Mouse (Mus musculus): Measurements from ENCODE around the gene Cyp2b10. TPM values are rescaled to one million over a fixed set of nuclear protein-coding genes. Genes with fewer than 3 reads are reported as not detected.
"Not testable (repeated sequence)": the region's sequence is repeated elsewhere in the genome, so short reads cannot be mapped to it uniquely, and the experiment has no call there.

Cyp2b10 gene
- 1 to 10 TPM; 3.9 to 7.6 TPM for total RNA-seq (2021)
- long read RNA-seq, experiment 1, transcript Cyp2b10-202 (9 exons, 1,916 nt), result major isoform, 11 of 11 reads
- long read RNA-seq, experiment 1, partial matches to known transcripts, result 0 of 11 reads
- long read RNA-seq, experiment 1, other reads (novel, unspliced or antisense), result 0 of 11 reads
- long read RNA-seq, experiment 2, transcript Cyp2b10-202 (9 exons, 1,916 nt), result major isoform, 7 of 7 reads
- long read RNA-seq, experiment 2, partial matches to known transcripts, result 0 of 7 reads
- long read RNA-seq, experiment 2, other reads (novel, unspliced or antisense), result 0 of 7 reads

DNA sequence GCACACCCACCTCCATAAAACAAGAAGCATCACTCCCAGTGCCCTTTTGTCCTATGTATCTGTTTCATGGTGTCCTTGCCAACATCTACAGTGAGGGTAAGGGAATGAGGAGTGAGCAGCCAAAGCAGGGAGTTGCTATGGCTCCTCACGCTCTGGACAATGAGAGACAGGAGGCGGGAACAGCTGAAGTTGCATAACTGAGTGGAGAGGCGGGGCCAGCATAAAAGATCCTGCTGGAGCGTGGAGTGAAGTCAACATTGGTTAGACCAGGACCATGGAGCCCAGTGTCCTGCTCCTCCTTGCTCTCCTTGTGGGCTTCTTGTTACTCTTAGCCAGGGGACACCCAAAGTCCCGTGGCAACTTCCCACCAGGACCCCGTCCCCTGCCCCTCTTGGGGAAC lies at the start of gene Cyp2b10:
Gene Cyp2b10 (plus strand): TSS at position 210 of the 400 bp plus-strand sequence.
- no peak for DNase-seq

DNA sequence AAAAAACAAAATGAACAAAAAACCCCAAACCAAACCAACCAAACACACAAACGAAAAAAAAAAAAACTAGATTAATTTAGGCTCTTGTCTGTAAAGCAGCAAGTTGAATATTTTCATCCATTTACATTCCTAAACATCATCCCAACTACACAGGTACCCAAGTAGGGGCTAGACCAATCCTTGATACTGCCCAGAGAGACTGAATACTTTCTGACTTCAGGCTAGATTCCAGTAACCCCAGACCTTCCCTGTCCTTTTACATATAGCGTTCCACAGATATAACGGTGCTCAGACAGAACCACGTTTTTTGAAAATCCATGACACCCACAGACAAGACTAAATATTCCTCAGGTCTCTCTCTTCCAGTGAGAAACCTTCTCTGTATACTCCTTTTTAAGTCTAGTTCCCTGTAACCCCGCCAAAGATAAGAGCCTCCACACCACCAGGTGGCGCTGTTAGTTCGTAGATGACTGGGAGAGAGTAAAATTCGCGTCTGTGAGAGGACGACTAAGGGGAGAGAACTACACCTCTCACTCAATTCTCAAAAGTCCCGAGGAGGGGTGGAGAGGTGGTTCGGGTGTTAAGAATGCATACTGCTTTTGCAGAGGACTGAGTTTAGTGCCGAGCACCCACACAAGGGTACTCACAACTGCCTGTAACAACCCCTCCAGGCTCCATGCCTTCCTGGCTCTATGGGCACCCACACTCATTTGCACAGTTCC lies 49.5 kb upstream of the Cyp2b10 start:
- peak; percentile 90 to 91 for DNase-seq

DNA sequence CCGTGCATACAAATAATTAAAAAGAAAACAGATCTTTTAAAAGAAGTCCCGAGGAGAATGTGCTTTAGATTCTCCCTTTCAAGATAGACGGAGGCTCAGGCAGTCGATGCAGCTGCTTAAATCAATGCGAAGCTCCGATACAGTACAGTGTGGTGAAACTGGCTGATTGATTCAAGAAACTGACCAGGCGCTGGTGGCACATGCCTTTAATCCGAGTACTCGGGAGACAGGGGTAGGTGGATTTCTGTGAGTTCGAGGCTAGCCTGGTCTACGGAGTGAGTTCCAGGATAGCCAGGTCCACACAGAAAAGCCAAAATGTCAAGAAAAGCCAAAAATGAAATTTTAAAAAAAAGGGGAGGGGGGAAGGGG lies 49.0 kb upstream of the Cyp2b10 start:
- DNase-seq, result peak; percentile 12 to 25

DNA sequence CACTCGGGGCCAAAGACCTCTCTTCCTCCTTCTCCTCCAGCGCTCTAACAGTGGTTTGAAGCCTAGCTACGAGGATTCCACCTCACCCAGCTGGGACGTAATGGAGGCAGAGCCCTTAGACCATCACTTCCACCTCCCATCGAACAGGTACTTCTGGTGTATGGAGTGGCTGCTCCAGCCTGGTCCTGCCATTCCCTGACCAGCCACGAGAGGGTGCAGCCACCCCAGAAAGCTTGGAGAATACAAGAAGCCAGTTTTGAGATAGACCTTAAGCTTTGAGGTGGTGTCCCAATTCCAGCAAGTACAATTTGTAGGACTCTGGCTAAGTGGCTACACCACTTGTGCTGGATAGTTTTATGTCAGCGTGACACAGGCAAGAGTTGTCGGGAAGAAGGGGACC lies 42.3 kb upstream of the Cyp2b10 start:
- DNase-seq, result peak; percentile 74 to 82

DNA sequence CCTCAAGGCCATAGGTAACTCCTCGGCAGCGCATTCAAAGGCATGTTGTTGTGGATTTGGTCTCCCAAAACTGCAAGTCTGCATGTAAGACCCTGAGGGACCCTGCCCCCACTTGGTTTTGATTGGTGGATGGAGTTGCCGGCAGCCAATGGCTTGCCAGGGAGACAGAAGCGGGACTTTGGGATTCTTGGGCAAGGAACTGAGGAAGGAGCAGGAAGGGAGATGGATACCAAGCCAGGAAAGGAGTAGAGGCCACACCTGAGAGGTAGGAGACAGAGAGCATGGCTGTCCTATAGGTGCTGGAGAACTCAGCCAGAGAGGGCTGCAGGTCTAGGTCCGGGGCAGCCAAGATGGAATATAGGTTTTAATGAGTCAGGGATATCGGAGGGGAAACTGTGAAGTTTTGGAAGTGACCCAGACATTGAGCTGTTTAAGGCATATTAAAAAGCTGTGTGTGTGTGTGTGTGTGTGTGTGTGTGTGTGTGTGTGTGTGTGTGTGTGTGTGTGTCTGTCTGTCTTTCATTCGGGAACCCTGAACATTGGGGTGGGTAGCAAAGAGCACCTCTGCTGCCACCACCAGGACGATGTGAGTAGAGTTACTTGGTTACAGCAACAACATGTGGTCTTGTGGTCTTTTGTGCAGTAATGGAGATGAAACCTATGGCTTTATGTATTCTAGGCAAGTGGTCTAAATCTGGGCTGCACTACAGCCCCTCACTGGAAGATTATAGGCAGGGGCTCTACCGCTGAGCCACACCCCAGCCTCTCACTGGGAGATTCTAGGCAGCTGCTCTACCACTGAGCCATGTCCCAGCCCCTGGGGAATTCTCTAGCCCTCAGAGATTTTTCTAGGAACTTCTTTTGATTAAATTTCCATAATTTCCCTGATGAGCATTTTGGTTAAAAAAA lies 37.2 kb upstream of the Cyp2b10 start:
- DNase-seq, result peak; percentile 3 to 12

DNA sequence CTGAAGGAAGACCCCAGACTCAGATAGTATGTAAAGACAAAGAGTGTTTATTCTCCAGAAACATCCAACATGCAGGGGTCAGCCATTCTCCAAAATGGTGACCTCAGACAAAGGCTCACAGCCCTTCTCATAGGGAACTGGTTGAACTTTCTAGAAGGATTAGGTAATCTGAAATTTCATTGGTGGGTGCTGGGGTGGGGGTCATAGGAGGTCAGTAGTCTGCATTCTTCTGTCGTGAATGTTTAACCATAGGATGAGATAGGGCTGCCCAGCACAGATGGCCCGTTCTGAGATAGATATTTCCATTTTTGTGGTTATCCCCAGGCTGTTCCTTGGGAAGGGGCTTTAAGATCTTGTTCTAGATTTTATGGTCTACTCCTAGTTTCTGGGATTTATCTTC lies 35.1 kb upstream of the Cyp2b10 start:
- no peak for DNase-seq

DNA sequence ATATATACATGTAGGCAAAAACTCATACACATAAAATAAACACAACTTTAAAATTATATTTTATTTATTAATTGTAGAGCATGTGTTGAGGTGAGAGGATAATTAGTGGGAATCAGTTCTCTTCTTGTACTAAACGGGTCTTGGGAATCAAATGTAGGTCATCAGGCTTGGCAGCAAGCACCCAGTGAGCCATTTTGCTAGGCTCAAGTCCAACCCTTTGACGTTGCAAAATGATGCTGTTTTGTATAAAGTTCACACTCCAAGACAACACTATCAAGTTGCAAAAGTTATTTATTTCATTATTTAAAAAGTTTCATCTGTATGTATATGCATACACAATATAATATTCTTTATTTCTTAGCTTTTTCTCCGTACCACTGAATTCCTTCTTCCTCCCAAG lies 33.7 kb upstream of the Cyp2b10 start:
- DNase-seq, result peak; percentile 17 to 35

DNA sequence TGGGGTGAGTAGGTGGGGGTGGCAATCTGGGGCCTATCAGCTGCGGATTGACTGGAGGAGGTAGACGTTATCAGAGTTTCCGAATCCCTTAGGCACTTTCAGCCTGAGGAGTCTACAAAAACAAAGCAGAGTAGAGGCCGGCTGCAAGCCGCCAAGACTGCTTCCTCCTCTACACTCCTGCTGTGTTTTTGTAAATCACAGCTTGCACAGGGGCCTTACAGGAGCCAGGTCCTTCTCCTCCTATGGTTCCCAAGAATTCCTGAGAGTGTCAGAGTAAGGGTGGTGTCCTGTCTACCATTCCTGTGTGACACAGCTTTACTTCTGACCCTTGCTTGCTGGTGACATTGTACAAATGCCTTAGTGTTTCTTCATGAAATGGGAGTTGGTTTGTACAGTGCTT lies 32.6 kb upstream of the Cyp2b10 start:
- DNase-seq, result no peak

DNA sequence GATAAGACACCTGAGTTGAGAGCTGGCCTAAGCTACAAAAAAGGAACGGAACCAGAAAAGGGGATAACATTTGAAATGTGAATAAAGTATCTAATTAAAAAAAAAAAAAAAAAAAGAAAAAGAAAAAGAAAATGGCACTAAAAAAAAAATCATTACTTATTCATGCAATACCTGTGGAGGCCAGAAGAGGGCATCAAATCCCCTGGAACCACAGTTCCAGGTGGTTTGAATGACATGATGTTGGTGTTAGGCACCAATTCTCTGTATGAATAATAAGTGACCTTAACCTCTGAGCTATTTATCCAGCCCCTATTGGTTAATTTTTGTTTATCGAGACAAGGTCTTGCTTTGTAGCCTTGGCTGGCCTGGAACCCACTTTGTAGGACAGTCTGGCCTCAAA lies 27.6 kb upstream of the Cyp2b10 start:
- no peak for DNase-seq

DNA sequence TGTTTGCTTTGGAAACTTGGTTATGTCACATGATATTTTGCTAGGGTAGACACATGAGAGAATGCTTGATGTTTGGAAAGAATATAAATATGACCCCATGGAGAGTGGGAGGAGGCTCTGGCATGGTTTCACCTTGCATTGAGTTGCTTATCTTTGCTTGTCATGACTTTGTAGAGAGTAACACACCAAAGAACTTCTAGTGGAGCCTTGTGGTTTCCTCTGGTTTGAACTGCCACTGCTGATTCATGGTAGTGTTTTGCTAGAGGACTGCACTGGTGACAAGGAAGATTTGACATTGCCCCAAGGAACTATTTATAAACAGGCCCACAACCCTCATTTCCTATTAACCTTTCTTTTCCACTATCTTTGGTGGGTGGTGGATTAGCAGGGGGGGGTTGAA lies 24.8 kb upstream of the Cyp2b10 start:
- no peak for DNase-seq

DNA sequence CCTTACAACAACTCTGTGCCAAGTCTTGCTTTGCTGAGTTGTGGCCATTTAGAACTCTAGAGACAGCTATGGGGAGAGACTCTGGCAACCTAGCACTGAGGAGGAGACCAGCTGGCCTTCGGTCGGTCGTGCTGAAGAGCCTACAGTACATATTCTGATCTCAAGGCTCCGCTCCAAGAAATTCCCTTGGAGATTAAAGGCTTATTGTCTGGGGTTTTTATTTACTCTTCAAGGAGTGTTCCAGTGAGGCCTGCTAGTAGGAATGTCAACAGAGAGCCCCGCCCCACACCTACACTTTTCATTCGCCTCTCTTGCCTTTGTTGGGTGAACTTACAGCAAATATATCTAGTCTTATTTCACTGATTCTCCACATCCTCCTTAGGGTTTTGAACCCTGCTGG lies 18.7 kb upstream of the Cyp2b10 start:
- DNase-seq, result no peak

DNA sequence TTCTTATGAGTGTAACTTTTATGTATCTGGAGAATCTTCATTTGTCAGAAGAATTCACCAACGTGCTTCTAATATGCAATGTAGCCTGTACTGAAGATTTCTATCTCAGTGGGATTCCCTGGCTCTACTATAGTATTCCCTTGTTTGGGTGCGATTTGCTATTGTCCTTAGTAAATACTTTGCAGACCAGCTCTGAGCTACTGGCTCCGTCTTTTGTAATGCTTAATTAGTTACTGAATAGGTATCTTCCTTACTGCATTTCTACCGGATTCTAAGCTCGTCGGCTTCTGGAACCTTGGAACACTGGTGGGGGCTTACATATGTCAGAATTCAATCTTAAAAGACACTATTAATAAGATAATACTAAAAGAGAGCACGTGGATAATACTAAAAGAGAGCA lies 16.7 kb upstream of the Cyp2b10 start:
- not testable (repeated sequence) for DNase-seq

DNA sequence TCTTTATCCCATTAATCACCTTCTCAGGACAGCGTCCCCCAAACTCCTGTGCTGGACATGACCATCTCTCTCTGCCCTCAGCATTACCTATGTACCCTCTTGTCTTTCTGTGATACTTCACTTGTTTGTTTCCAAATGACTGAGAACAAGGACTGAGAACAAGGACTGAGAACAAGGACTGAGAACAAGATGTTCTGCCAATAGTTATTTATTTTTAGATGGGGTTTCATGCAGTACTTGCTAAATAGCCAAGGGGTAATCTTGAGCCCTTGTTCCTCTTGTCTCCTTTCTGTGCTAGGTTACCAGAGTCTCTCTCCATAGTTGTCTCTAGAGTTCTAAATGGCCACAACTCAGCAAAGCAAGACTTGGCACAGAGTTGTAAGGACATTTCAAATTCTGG lies 13.1 kb upstream of the Cyp2b10 start:
- DNase-seq, result no peak

DNA sequence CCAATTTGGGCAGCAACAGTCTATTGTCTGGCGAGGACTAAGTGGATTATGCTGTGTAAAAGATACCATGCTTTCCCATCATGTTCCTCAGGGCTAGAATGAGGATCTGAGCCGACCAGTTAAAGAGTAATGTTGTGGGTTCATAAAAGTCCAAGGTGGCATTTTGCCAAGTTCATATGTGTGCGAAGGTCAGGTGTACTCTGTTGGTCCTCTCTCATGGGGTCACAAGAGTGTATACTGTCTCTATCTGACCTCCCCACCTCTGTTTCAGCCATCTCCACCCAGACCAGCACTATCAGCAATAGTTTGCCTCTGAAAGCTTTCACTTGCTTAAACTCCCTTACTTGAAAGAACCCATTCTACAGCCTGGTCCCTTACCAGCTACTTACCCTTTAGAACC lies 9.7 kb upstream of the Cyp2b10 start:
- no peak for DNase-seq

DNA sequence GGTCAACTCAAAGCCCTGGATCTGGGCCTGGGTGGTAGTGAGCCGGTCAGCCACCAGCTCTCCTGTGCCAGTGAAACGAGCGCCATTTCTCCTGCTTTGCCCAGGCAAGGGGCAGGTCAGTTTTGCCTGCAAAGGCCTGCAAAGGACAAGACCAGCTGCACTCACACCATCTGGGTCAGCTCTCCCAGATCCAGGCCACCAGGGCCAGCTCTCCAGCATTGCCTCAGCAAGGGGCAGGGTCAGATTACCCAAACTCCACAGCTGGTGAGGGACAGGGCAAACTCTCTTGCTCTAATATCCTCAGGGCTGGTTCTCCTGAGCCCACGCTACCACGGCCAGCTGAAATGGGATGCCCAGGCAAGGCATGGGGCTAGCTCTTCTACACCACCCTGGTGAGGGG lies 4.3 kb upstream of the Cyp2b10 start:
- DNase-seq, result peak in 1 of 2 experiments; percentile 5

DNA sequence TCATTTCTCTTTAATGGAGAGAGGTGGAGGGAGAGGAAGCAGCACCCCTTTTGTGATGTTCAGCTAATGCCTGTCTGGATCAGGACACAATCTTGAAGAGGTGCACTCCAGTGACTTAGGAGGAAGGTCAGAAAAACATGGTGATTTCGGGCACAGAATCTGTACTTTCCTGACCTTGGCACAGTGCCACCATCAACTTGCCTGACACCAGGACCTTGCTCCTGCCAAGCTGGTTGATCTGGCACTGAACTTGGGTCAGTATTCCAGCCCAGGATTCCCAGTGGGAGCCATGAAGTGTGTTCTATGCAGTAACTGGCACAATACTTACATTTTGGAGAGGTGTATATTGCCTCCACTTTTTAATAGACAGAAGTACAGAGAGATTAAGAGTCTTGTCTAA lies 2.3 kb upstream of the Cyp2b10 start:
- DNase-seq, result peak; percentile 51 to 59

DNA sequence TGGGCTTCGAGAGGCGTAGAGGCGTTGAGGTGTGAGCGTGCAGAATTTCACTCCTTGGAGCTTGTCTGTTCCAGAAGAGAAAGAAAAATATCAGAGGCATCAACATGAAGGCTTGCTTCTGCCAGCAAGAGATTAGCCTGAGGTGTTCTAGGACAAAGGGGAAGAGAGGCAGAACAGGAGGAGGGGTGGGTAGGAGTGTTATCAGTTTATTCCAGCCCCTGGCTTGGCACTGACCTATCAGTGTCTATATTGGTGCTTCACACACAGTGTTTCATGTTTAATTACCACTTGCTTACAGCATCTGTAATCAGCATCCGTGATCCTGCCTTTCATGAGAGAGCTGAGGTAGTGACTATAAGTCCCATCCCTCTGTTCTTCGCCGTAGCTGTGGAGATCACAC lies 644 bp downstream of the Cyp2b10 start:
- no peak for DNase-seq

DNA sequence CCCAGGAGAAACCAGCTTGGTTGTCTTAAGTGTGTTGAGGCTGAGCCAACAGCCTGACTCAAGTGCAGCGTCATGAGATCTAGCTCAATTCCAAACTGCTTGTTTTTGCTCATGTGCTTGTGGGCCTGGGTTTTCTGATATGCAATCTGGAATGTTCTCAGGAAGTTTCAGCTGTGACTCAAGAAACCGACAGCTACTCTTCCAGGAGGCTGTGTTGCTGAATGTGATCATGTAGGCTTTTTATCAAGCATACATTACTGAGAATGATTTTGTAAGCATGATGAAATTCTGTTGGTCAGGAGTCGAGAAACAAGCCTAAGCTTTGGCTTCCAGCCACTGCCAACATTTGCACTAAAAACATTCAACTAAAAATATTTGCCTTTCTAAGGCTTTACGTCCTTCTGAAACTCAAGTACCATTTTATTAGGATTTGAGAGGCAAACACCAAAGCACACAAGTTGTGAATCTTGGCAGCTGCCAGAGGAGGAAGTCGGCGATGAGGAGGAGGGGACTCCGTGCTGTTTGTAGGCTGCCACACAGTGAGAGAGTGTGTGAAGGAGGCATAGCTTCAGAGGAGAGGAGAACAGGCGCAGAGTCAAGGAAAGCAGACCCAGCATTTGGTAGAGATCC lies 4.8 kb downstream of the Cyp2b10 start:
- DNase-seq, result no peak

DNA sequence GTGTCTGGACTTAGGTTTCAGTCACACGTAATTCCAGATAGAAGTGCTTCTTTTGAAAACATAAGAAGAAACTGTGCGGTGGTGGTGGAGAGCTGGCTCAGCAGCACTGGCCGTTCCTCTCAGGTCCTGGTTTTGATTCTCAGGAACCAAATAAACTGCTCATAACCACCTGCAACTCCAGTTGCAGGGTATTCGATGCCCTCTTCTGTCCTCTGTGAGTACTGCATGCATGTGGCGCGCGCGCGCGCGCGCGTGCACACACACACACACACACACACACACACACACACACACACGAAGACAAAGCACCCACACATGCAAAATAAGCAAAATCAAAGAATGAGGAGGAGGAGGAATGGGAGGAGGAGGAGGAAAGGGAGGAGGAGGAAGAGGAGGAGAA lies 5.7 kb downstream of the Cyp2b10 start:
- no peak for DNase-seq

DNA sequence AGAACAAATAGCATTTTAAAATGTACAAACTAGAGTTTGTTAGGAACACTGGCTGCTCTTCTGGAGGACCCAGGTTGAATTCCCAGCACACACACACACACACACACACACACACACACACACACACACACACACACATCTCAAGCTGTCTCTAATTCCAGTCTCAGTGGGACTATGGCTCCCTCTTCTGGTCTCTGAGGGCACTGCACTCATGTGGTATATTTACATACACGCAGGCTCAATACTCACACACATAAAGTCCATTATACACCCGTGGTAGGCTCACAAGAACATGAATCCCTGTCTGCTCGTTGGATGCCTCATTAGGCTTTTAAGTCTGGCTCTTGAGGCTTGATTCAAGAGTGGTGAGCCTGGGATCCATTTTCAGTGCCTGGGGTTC lies 6.6 kb downstream of the Cyp2b10 start:
- peak in 1 of 2 experiments; percentile 5 for DNase-seq

DNA sequence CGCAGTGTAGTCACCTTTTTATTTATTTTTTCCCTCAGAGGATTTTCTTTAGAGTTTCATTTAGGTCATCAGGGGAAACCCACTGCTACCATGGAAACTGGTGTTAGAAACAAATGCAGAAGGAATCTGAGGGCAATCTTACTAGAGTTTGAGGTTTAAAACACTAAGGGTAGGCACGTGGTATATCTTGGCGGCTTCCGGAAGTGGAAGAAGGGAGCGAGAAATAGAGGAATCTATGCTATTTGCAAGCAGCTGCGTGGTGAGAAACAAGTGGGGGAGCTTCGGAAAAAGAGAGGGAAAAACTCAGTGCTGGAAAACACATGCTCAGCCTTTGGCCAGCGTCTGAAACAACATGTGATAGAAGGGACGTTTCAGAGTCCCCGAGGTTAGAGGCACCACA lies 7.1 kb downstream of the Cyp2b10 start:
- DNase-seq, result no peak

DNA sequence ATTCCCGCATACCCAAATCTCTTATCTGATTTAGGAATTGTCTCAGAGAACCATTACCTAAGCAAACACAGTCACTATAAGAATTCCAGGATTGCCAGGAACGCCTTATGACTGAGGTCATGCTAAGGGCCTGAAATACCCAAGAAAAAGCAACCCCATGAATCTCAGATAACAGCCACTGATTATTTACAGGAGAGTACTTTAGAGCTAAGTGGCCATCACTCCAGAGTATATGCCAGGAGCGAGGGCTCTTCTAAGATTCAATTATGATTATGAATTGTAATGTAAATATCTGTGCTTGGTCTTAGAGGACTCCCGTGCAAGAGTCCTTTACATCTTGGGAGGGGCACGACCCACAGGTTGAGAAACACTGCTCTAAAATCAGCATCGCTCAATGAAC lies 10.0 kb downstream of the Cyp2b10 start:
- no peak for DNase-seq
